Mouse (Mus musculus): Measurements from ENCODE around the gene Ehmt1. TPM values are rescaled to one million over a fixed set of nuclear protein-coding genes. Genes with fewer than 3 reads are reported as not detected.

Gene Ehmt1
- polyA plus RNA-seq, 1 experiment from 2014 or later: 14.2 TPM

DNA sequence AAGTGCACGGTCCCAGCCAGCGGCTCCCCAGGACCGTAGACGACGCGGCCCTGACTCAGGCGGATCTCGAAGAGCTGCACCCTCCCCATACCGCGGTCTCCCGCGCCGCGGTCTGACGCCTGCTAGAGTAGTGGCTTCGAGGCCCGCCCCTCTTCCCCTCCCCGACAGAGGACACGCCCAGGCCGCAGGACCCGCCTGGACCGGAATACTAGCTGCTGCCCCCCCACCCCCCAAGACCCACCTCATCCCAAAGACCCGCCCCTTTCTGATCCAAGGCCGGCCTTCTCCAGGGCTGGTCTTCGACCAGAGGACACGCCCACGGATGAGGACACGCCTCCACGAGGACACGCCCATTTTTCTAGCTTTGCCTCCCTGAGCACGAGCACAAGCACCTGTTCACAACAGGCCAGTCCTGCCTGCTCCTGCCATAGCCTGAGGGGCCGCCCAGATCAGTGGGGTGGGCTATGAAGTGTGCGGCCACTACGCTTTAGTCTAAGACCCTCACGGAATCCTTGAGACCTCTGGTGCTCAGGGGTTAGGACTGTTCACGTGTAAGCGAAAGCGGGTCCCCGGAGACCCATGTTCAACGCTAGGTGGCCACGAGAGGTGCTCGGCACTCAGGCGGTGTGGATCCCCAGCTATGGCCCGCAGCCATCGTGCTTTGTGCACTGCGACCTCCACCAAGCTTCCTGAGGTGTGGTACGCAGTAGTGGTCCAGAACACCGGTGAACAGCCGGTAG lies 15.8 kb upstream of the Ehmt1 start, which contains the start of gene Arrdc1:
Gene Arrdc1 (minus strand): TSS at position 196 of the 740 bp plus-strand sequence.
- Histone ChIP-seq H3K4me3 (ENCODE audit: low read depth, low read length) (peak within 1 kb of the TSS; percentile 82), H3K9ac (ENCODE audit: low read depth, low read length) (peak within 1 kb of the TSS; percentile 86), H3K27me3 (ENCODE audit: control insufficient read depth, insufficient read depth, low read depth, low read length) (peaks cover 2% of the 10 kb centered on the region), H3K9me3 (replicated peaks; ENCODE audit: control insufficient read depth, low read length) (no peaks in the 10 kb centered on the region), H3K27ac (ENCODE audit: low read length) (peak within 1 kb of the TSS; percentile 89), H3K4me2 (ENCODE audit: low read depth, low read length) (peak within 1 kb of the TSS; percentile 98), H3K36me3 (ENCODE audit: control insufficient read depth, insufficient read depth) (no peaks in the 10 kb centered on the region), H3K4me1 (ENCODE audit: control insufficient read depth, low read depth, low read length) (peaks cover 17% of the 10 kb centered on the region)
- peak; percentile 91 for ATAC-seq (ENCODE audit: low read depth)
- under 1% methylated on average over 48 of the region's 49 CpGs for WGBS (ENCODE audit: insufficient replicate concordance)

DNA sequence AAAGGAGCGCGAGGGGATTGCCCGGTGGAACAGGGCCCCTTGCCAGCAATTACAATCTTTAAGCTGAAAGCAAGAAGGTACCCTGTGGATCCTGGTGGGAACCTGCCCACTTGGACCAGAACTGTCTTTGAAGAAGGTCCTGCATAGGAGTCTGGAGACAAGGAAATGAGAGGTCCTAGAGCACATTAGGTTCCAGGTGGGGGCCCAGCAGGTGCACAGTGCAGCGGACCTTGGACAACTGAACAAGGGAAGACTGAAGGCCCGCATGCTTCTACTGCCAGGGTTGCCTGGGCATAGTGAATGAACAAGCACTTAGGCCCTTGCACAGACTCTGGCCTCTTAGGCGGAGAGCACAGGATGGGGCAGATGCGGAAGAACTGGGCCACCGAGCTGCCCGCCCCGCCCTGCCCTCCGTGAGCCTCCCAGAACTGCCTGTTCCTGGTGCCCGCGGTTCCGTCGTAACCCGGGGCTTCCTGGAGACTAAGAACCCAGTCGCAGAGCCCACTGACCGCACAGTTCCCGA lies 15.1 kb upstream of the Ehmt1 start:
- peak overlapping the region; percentile 86 for H3K9ac ChIP-seq (ENCODE audit: low read depth, low read length)
- H3K27ac ChIP-seq (ENCODE audit: low read length): peak overlapping the region; percentile 89
- peak overlapping the region; percentile 82 for H3K4me3 ChIP-seq (ENCODE audit: low read depth, low read length)
- H3K4me2 ChIP-seq (ENCODE audit: low read depth, low read length): peak overlapping the region; percentile 98
- H3K27me3 ChIP-seq (ENCODE audit: control insufficient read depth, insufficient read depth, low read depth, low read length): peaks cover 2% of the 10 kb centered on the region
- H3K36me3 ChIP-seq (ENCODE audit: control insufficient read depth, insufficient read depth): no peaks in the 10 kb centered on the region
- WGBS (ENCODE audit: insufficient replicate concordance): 4% methylated on average over 19 of the region's 19 CpGs
- no peaks in the 10 kb centered on the region for H3K9me3 ChIP-seq (replicated peaks; ENCODE audit: control insufficient read depth, low read length)
- peaks cover 17% of the 10 kb centered on the region for H3K4me1 ChIP-seq (ENCODE audit: control insufficient read depth, low read depth, low read length)
- peak; percentile 63 for ATAC-seq (ENCODE audit: low read depth)

DNA sequence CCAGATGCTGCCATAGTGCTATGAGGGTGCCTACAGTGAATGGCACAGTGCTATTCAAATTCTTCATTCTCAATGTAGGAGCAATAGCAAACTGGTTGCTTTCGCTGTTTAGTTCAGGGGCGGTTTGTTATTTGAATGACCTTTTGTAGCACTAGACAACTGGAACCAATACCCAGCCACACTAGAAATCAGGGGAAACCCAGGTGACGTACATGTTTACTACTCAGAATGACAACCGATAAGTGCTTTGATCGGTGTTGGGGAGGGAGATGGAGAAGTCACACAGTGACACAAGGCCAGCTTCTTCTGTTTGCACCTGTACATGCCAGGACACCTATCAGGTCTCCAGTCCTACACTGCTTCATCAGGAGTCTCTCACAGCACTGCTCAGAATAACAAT lies 10.2 kb upstream of the Ehmt1 start:
- Histone ChIP-seq H3K4me1 (ENCODE audit: control insufficient read depth, low read depth, low read length) (peaks cover 6% of the 10 kb centered on the region), H3K36me3 (ENCODE audit: control insufficient read depth, insufficient read depth) (no peaks in the 10 kb centered on the region), H3K9ac (ENCODE audit: low read depth, low read length) (no peak overlapping the region), H3K27me3 (ENCODE audit: control insufficient read depth, insufficient read depth, low read depth, low read length) (no peaks in the 10 kb centered on the region), H3K4me2 (ENCODE audit: low read depth, low read length) (no peak overlapping the region), H3K9me3 (replicated peaks; ENCODE audit: control insufficient read depth, low read length) (no peaks in the 10 kb centered on the region), H3K4me3 (ENCODE audit: low read depth, low read length) (no peak overlapping the region), H3K27ac (ENCODE audit: low read length) (no peak overlapping the region)
- ATAC-seq (ENCODE audit: low read depth): no peak
- 84% methylated on average over 5 of the region's 5 CpGs for WGBS (ENCODE audit: insufficient replicate concordance)

DNA sequence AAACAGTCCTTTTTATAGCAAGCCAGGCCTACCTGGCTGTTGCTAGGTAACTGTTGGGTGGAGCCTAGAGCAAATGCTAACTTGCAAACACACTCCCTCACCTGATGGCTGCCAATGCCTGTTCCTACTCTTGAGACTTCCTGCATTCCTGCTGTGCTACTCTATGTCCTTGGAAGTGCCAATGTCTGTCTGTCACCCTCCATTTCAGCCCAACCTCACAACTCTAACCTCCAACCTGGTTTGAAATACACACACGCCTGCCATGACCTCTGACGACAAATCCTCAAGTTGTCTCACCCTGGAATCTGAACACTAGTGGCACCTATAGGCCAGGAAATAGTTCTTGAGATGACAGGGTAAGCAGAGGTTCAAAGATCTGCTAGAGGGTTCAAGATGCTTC lies 9.7 kb upstream of the Ehmt1 start:
- H3K4me3 ChIP-seq (ENCODE audit: low read depth, low read length): no peak overlapping the region
- 52% methylated on average over 2 of the region's 2 CpGs for WGBS (ENCODE audit: insufficient replicate concordance)
- no peaks in the 10 kb centered on the region for H3K27me3 ChIP-seq (ENCODE audit: control insufficient read depth, insufficient read depth, low read depth, low read length)
- H3K27ac ChIP-seq (ENCODE audit: low read length): no peak overlapping the region
- H3K9me3 ChIP-seq (replicated peaks; ENCODE audit: control insufficient read depth, low read length): no peaks in the 10 kb centered on the region
- H3K9ac ChIP-seq (ENCODE audit: low read depth, low read length): no peak overlapping the region
- no peak for ATAC-seq (ENCODE audit: low read depth)
- peaks cover 2% of the 10 kb centered on the region for H3K4me1 ChIP-seq (ENCODE audit: control insufficient read depth, low read depth, low read length)
- H3K4me2 ChIP-seq (ENCODE audit: low read depth, low read length): no peak overlapping the region
- H3K36me3 ChIP-seq (ENCODE audit: control insufficient read depth, insufficient read depth): no peaks in the 10 kb centered on the region

DNA sequence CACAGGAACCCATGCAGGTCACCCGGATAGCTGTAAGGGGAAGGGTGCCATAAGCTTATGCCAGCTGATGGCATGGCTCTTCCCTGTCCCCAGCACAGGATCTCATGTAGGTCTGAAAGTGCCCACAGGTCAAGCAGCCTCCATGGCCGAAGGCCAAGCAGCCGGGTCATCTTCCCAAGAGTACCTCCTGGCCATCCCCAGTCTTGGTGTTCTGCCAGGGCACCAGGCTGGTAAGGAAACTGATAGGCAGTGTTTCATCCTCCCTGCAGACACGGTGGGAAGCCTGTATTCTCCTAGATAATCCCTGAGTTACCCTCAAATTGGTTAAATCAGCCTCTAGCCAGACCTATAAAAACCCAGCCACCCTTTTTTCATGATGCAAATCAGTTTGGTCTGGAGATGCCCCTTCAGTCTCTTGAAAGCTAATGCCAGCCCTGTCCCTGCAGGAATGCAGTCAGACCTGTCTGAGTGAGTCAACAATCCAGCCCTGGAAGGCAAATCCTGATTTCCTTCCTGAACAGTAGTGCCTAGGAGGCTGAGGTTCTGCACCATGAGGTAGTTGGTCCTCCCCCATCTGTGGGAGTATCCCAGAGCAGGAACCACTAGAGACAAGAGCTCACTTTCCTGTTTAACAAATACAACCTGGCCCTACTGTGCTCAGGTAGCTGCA lies 8.5 kb upstream of the Ehmt1 start:
- no peaks in the 10 kb centered on the region for H3K9me3 ChIP-seq (replicated peaks; ENCODE audit: control insufficient read depth, low read length)
- no peak overlapping the region for H3K4me3 ChIP-seq (ENCODE audit: low read depth, low read length)
- H3K27ac ChIP-seq (ENCODE audit: low read length): no peak overlapping the region
- ATAC-seq (ENCODE audit: low read depth): no peak
- no peaks in the 10 kb centered on the region for H3K4me1 ChIP-seq (ENCODE audit: control insufficient read depth, low read depth, low read length)
- WGBS (ENCODE audit: insufficient replicate concordance): 52% methylated on average over 4 of the region's 4 CpGs
- no peak overlapping the region for H3K4me2 ChIP-seq (ENCODE audit: low read depth, low read length)
- H3K27me3 ChIP-seq (ENCODE audit: control insufficient read depth, insufficient read depth, low read depth, low read length): no peaks in the 10 kb centered on the region
- no peaks in the 10 kb centered on the region for H3K36me3 ChIP-seq (ENCODE audit: control insufficient read depth, insufficient read depth)
- no peak overlapping the region for H3K9ac ChIP-seq (ENCODE audit: low read depth, low read length)

DNA sequence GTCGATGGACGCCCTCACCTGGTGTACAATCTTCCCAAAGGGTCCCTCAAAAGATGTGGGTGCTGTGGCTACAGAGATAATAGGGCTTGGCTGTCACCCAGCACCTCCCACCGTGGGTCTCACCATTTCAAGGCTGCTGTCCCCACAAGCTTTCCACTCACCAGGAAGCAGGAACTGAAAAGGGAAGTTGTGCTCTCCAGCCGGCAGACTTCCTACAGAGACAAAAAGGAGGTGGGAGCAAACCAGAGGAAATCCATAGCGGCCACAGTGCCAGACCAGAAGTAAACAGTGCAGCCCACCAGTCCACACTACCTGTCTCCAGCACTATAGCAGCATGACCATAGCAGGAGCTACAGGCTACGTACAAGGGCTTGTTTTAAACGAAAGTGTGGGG lies 7.5 kb upstream of the Ehmt1 start:
- WGBS (ENCODE audit: insufficient replicate concordance): 40% methylated on average over 7 of the region's 7 CpGs
- no peaks in the 10 kb centered on the region for H3K9me3 ChIP-seq (replicated peaks; ENCODE audit: control insufficient read depth, low read length)
- H3K36me3 ChIP-seq (ENCODE audit: control insufficient read depth, insufficient read depth): no peaks in the 10 kb centered on the region
- no peaks in the 10 kb centered on the region for H3K4me1 ChIP-seq (ENCODE audit: control insufficient read depth, low read depth, low read length)
- no peak overlapping the region for H3K9ac ChIP-seq (ENCODE audit: low read depth, low read length)
- H3K27me3 ChIP-seq (ENCODE audit: control insufficient read depth, insufficient read depth, low read depth, low read length): no peaks in the 10 kb centered on the region
- no peak overlapping the region for H3K4me2 ChIP-seq (ENCODE audit: low read depth, low read length)
- ATAC-seq (ENCODE audit: low read depth): no peak
- no peak overlapping the region for H3K27ac ChIP-seq (ENCODE audit: low read length)
- no peak overlapping the region for H3K4me3 ChIP-seq (ENCODE audit: low read depth, low read length)

DNA sequence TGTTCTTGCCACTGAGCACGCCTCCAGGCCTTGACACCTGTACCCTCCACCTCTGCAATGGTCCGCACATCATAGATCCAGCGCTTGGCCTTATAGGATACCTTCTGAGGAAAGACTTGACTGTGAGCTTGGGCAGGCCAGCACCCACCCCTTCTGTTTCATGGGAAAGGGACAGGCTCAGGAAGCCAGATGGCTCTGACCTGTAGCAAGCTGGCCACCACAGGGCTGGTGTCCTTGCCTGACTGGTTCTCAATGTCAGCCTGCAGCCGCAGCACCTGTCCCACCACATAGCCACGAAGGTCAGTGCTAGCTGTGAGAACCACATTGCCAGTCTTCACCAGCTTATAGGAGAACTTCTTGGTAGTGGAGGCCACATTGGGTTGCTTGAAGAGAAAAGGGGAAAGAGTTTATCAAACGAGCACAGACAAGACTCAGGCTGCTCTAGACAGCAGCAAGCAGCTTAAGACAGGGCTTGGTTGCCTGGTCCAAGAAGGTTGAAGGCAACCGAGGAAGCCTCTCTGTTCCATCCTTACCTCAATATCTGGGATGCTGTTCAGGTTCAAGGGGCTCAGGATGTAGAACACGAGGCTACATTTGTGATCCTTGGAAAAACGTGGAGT lies 7.0 kb upstream of the Ehmt1 start:
- Histone ChIP-seq H3K36me3 (ENCODE audit: control insufficient read depth, insufficient read depth) (no peaks in the 10 kb centered on the region), H3K4me2 (ENCODE audit: low read depth, low read length) (no peak overlapping the region), H3K4me3 (ENCODE audit: low read depth, low read length) (no peak overlapping the region), H3K9me3 (replicated peaks; ENCODE audit: control insufficient read depth, low read length) (no peaks in the 10 kb centered on the region), H3K4me1 (ENCODE audit: control insufficient read depth, low read depth, low read length) (no peaks in the 10 kb centered on the region), H3K9ac (ENCODE audit: low read depth, low read length) (no peak overlapping the region), H3K27ac (ENCODE audit: low read length) (no peak overlapping the region), H3K27me3 (ENCODE audit: control insufficient read depth, insufficient read depth, low read depth, low read length) (no peaks in the 10 kb centered on the region)
- 65% methylated on average over 9 of the region's 9 CpGs for WGBS (ENCODE audit: insufficient replicate concordance)
- ATAC-seq (ENCODE audit: low read depth): no peak

DNA sequence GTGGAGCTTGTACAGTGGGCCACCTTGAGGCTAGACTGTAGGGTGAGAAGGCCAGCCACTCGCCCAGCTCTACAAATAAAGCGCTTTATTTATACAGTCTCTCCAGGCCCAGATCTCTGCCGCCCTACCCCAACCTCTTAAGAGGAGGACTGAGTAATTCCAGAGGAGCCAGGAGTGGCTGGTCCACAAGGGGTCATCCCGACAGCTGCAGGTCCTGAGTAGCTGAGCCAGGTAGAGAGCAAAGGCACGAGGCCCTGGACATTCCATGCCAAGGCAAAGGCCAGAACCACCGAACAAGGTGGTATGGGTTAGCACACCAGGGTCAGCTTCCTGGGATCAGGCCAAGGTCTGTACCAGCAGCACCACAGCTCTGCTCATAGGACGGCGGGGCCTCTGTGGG lies 5.9 kb upstream of the Ehmt1 start:
- no peak for ATAC-seq (ENCODE audit: low read depth)
- H3K4me3 ChIP-seq (ENCODE audit: low read depth, low read length): no peak overlapping the region
- no peak overlapping the region for H3K9ac ChIP-seq (ENCODE audit: low read depth, low read length)
- H3K4me1 ChIP-seq (ENCODE audit: control insufficient read depth, low read depth, low read length): peaks cover under 1% of the 10 kb centered on the region; the same call in 1 of the 2 replicates
- H3K27ac ChIP-seq (ENCODE audit: low read length): no peak overlapping the region
- H3K4me2 ChIP-seq (ENCODE audit: low read depth, low read length): no peak overlapping the region
- no peaks in the 10 kb centered on the region for H3K36me3 ChIP-seq (ENCODE audit: control insufficient read depth, insufficient read depth)
- H3K27me3 ChIP-seq (ENCODE audit: control insufficient read depth, insufficient read depth, low read depth, low read length): no peaks in the 10 kb centered on the region
- H3K9me3 ChIP-seq (replicated peaks; ENCODE audit: control insufficient read depth, low read length): no peaks in the 10 kb centered on the region
- 75% methylated on average over 8 of the region's 8 CpGs for WGBS (ENCODE audit: insufficient replicate concordance)

DNA sequence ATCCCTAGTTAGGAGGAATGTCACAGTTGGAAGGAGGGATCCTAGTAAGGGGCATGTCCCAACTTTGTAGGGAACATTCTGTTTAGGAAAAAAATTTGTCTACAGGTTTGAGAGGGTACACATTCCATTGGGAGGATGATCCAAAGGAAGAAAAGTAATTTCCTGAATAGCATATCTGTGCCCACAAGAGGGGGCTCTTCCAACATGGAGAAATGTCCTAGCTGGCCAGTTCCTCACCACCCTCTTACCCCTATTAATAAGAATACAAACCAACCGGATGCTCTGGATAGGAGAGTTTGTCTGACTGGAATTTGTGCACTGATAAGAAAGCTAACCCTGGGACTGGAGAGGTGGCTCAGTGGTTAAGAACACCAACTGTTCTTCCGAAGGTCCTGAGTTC lies 4.1 kb upstream of the Ehmt1 start:
- H3K4me1 ChIP-seq (ENCODE audit: control insufficient read depth, low read depth, low read length): peaks cover 3% of the 10 kb centered on the region; the same call in 1 of the 2 replicates

More for the DNA sequence above, 4.1 kb upstream of the Ehmt1 start:
- H3K27me3 ChIP-seq (ENCODE audit: control insufficient read depth, insufficient read depth, low read depth, low read length): no peaks in the 10 kb centered on the region
- H3K4me3 ChIP-seq (ENCODE audit: low read depth, low read length): no peak overlapping the region
- H3K9me3 ChIP-seq (replicated peaks; ENCODE audit: control insufficient read depth, low read length): no peaks in the 10 kb centered on the region
- ATAC-seq (ENCODE audit: low read depth): no peak
- 46% methylated on average over 2 of the region's 2 CpGs for WGBS (ENCODE audit: insufficient replicate concordance)
- no peak overlapping the region for H3K27ac ChIP-seq (ENCODE audit: low read length)
- no peak overlapping the region for H3K4me2 ChIP-seq (ENCODE audit: low read depth, low read length)
- no peaks in the 10 kb centered on the region for H3K36me3 ChIP-seq (ENCODE audit: control insufficient read depth, insufficient read depth)
- H3K9ac ChIP-seq (ENCODE audit: low read depth, low read length): no peak overlapping the region

All from liver, embryonic 16.5 days (tissue).